9 mouse cellular contexts compared by ENCODE assay signal in genomic region chr15:103000501-103000901, GRCm38 (mm10). TPM values are rescaled to one million over a fixed set of nuclear protein-coding genes. Genes with fewer than 3 reads are reported as not detected.
DNase-seq lines count a peak whose midpoint lies in the region; ATAC-seq lines count a peak whose summit lies in the region.
"Had no signal": no experiment of that assay in that cellular context is flagged by ENCODE, and none has a peak within 500 bp of the region (broad histone marks: within the 10 kb centered on the region; RNA-seq: fewer than 3 reads in every experiment).

No protein-coding gene starts in this region.

- H3K4me1 ChIP-seq in forebrain, embryonic 13.5 days, result peaks cover 9% of the 10 kb centered on the region
- H3K4me1 ChIP-seq in forebrain, embryonic 14.5 days (ENCODE audit: control insufficient read depth, insufficient read depth, low read length), result peaks cover 7% of the 10 kb centered on the region; the same call in 1 of the 2 replicates
- peaks cover 7% of the 10 kb centered on the region; the same call in 1 of the 2 replicates for H3K4me1 ChIP-seq in liver, embryonic 11.5 days (replicated peaks; ENCODE audit: control insufficient read depth, insufficient read depth, low read length)
- peaks cover 4% of the 10 kb centered on the region for H3K4me1 ChIP-seq in intestine, embryonic 14.5 days (replicated peaks; ENCODE audit: control insufficient read depth, insufficient read depth, low read length)
- H3K4me1 ChIP-seq in neural tube, embryonic 13.5 days (replicated peaks), result peaks cover 90% of the 10 kb centered on the region

- no peak for ATAC-seq in forebrain, embryonic 13.5 days
- no peak for ATAC-seq in forebrain, embryonic 14.5 days
- no peak for ATAC-seq in liver, embryonic 11.5 days (replicated peaks; ENCODE audit: low FRiP score)
- no peak for ATAC-seq in intestine, embryonic 14.5 days (replicated peaks; ENCODE audit: low FRiP score, low TSS enrichment, low read depth)
- peak; percentile 8; the same call in 1 of the 2 replicates for ATAC-seq in neural tube, embryonic 13.5 days (ENCODE audit: low read depth)

- H3K4me3 ChIP-seq in forebrain, embryonic 13.5 days, result 0 out of 2 replicates have a peak overlapping the region, but pooled peaks have one; percentile 12
- H3K4me3 ChIP-seq in forebrain, embryonic 14.5 days (ENCODE audit: low read depth, low read length), result no peak overlapping the region
- no peak overlapping the region for H3K4me3 ChIP-seq in liver, embryonic 11.5 days (ENCODE audit: low read depth, low read length)
- peak overlapping the region; percentile 42 for H3K4me3 ChIP-seq in intestine, embryonic 14.5 days (ENCODE audit: low read depth, low read length)
- H3K4me3 ChIP-seq in neural tube, embryonic 13.5 days, result peak overlapping the region; percentile 78

- no peak overlapping the region for H3K4me2 ChIP-seq in forebrain, embryonic 13.5 days
- H3K4me2 ChIP-seq in forebrain, embryonic 14.5 days (ENCODE audit: low read length), result no peak overlapping the region
- peak overlapping the region; percentile 3; the same call in 1 of the 2 replicates for H3K4me2 ChIP-seq in liver, embryonic 11.5 days
- peak overlapping the region; percentile 64 for H3K4me2 ChIP-seq in intestine, embryonic 14.5 days (ENCODE audit: low read length)
- H3K4me2 ChIP-seq in neural tube, embryonic 13.5 days, result peak overlapping the region; percentile 91

- WGBS in forebrain, embryonic 13.5 days, result under 1% methylated on average over 24 of the region's 24 CpGs
- WGBS in forebrain, embryonic 14.5 days, result under 1% methylated on average over 24 of the region's 24 CpGs
- WGBS in liver, embryonic 11.5 days, result 5% methylated on average over 24 of the region's 24 CpGs
- WGBS in intestine, embryonic 14.5 days, result 4% methylated on average over 24 of the region's 24 CpGs
- WGBS in neural tube, embryonic 13.5 days, result 1% methylated on average over 24 of the region's 24 CpGs

- no peak overlapping the region for H3K27ac ChIP-seq in forebrain, embryonic 13.5 days
- H3K27ac ChIP-seq in forebrain, embryonic 14.5 days (ENCODE audit: low read depth, low read length), result no peak overlapping the region
- H3K27ac ChIP-seq in liver, embryonic 11.5 days (ENCODE audit: low read depth, low read length), result no peak overlapping the region
- peak overlapping the region; percentile 87 for H3K27ac ChIP-seq in intestine, embryonic 14.5 days (ENCODE audit: low read depth)
- H3K27ac ChIP-seq in neural tube, embryonic 13.5 days (replicated peaks), result peak overlapping the region; percentile 100
- H3K27ac ChIP-seq: macrophage had no signal

- no peak for DNase-seq in forebrain, embryonic 14.5 days (ENCODE audit: low spot score)
- DNase-seq in liver, embryonic 11.5 days (ENCODE audit: low spot score), result no peak
- DNase-seq in liver, result no peak
- no peak for DNase-seq in intestine, embryonic 14.5 days (ENCODE audit: low spot score)
- DNase-seq in right cerebral cortex, postnatal 10 days (ENCODE audit: low spot score in 2 of 2), result no peak
- no peak for DNase-seq in thymus, postnatal 25 days

- no peak overlapping the region for H3K9ac ChIP-seq in forebrain, embryonic 13.5 days
- H3K9ac ChIP-seq in forebrain, embryonic 14.5 days (ENCODE audit: low read length), result no peak overlapping the region
- H3K9ac ChIP-seq in liver, embryonic 11.5 days (ENCODE audit: low read depth, low read length), result no peak overlapping the region
- H3K9ac ChIP-seq in intestine, embryonic 14.5 days (ENCODE audit: low read length), result peak overlapping the region; percentile 68
- peak overlapping the region; percentile 99 for H3K9ac ChIP-seq in neural tube, embryonic 13.5 days

- no peaks in the 10 kb centered on the region for H3K9me3 ChIP-seq in forebrain, embryonic 13.5 days (replicated peaks)
- H3K9me3 ChIP-seq in forebrain, embryonic 14.5 days (replicated peaks; ENCODE audit: control insufficient read depth, low read length), result no peaks in the 10 kb centered on the region
- no peaks in the 10 kb centered on the region for H3K9me3 ChIP-seq in liver, embryonic 11.5 days (ENCODE audit: control insufficient read depth, low read length)
- H3K9me3 ChIP-seq in intestine, embryonic 14.5 days (ENCODE audit: control insufficient read depth, low read length), result no peaks in the 10 kb centered on the region
- H3K9me3 ChIP-seq in neural tube, embryonic 13.5 days, result no peaks in the 10 kb centered on the region

- H3K27me3 ChIP-seq in forebrain, embryonic 13.5 days, result peaks cover 100% of the 10 kb centered on the region
- peaks cover 100% of the 10 kb centered on the region for H3K27me3 ChIP-seq in forebrain, embryonic 14.5 days (replicated peaks; ENCODE audit: control insufficient read depth, insufficient read depth, low read length)
- H3K27me3 ChIP-seq in liver, embryonic 11.5 days (replicated peaks; ENCODE audit: control insufficient read depth, insufficient read depth, low read length), result peaks cover 99% of the 10 kb centered on the region
- peaks cover 100% of the 10 kb centered on the region for H3K27me3 ChIP-seq in intestine, embryonic 14.5 days (replicated peaks; ENCODE audit: control insufficient read depth, insufficient read depth, low read length)
- H3K27me3 ChIP-seq in neural tube, embryonic 13.5 days, result no peaks in the 10 kb centered on the region

- no peaks in the 10 kb centered on the region for H3K36me3 ChIP-seq in forebrain, embryonic 13.5 days (ENCODE audit: poor library complexity, severe bottlenecking)
- no peaks in the 10 kb centered on the region for H3K36me3 ChIP-seq in forebrain, embryonic 14.5 days (ENCODE audit: control insufficient read depth, insufficient read depth, low read length)
- no peaks in the 10 kb centered on the region for H3K36me3 ChIP-seq in liver, embryonic 11.5 days (ENCODE audit: control insufficient read depth, insufficient read depth, low read length)
- no peaks in the 10 kb centered on the region for H3K36me3 ChIP-seq in intestine, embryonic 14.5 days (ENCODE audit: control insufficient read depth, insufficient read depth, low read length)
- no peaks in the 10 kb centered on the region for H3K36me3 ChIP-seq in neural tube, embryonic 13.5 days

RNA-seq across cellular contexts. Expression of gene Hoxc6, which starts 2.4 kb away (rescaled TPM):
- not detected in 2 replicates for polyA plus RNA-seq in forebrain, embryonic 13.5 days (2015; fragmentation: Nextera tagmentation; extraction: Ambion mirVana)
- not detected in 2 replicates for polyA plus RNA-seq in forebrain, embryonic 14.5 days (2014; fragmentation: Nextera tagmentation; extraction: Ambion mirVana)
- 1.3 and 1.5 TPM in 2 replicates for polyA plus RNA-seq in liver, embryonic 11.5 days (2014; fragmentation: Nextera tagmentation; extraction: Ambion mirVana)
- 6.1 and 9.6 TPM in 2 replicates for polyA plus RNA-seq in intestine, embryonic 14.5 days (2014; fragmentation: Nextera tagmentation; extraction: Ambion mirVana)
- polyA plus RNA-seq in neural tube, embryonic 13.5 days (2015; fragmentation: Nextera tagmentation; extraction: Ambion mirVana), result 46.8 and 51.1 TPM in 2 replicates
- polyA plus RNA-seq: macrophage had no signal

RNA-seq across cellular contexts. Expression of gene Hoxc8, which starts 10.1 kb away (rescaled TPM):
- not detected in 2 replicates for polyA plus RNA-seq in forebrain, embryonic 13.5 days (2015; fragmentation: Nextera tagmentation; extraction: Ambion mirVana)
- polyA plus RNA-seq in forebrain, embryonic 14.5 days (2014; fragmentation: Nextera tagmentation; extraction: Ambion mirVana), result not detected in 2 replicates
- polyA plus RNA-seq in liver, embryonic 11.5 days (2014; fragmentation: Nextera tagmentation; extraction: Ambion mirVana), result 1.3 and 1.9 TPM in 2 replicates
- polyA plus RNA-seq in intestine, embryonic 14.5 days (2014; fragmentation: Nextera tagmentation; extraction: Ambion mirVana), result 9.5 and 11.9 TPM in 2 replicates
- polyA plus RNA-seq in neural tube, embryonic 13.5 days (2015; fragmentation: Nextera tagmentation; extraction: Ambion mirVana), result 75.8 and 85.5 TPM in 2 replicates
- polyA plus RNA-seq: macrophage had no signal

RNA-seq across cellular contexts. Expression of gene Hoxc4, which starts 18.2 kb away (rescaled TPM):
- not detected in 2 replicates for polyA plus RNA-seq in forebrain, embryonic 13.5 days (2015; fragmentation: Nextera tagmentation; extraction: Ambion mirVana)
- not detected in 2 replicates for polyA plus RNA-seq in forebrain, embryonic 14.5 days (2014; fragmentation: Nextera tagmentation; extraction: Ambion mirVana)
- 5.9 and 6.2 TPM in 2 replicates for polyA plus RNA-seq in liver, embryonic 11.5 days (2014; fragmentation: Nextera tagmentation; extraction: Ambion mirVana)
- 14.6 and 15.6 TPM in 2 replicates for polyA plus RNA-seq in intestine, embryonic 14.5 days (2014; fragmentation: Nextera tagmentation; extraction: Ambion mirVana)
- 40.2 and 49.9 TPM in 2 replicates for polyA plus RNA-seq in neural tube, embryonic 13.5 days (2015; fragmentation: Nextera tagmentation; extraction: Ambion mirVana)
- polyA plus RNA-seq: macrophage had no signal

RNA-seq across cellular contexts. Expression of gene Hoxc9, which starts 24.3 kb away (rescaled TPM):
- not detected in 2 replicates for polyA plus RNA-seq in forebrain, embryonic 13.5 days (2015; fragmentation: Nextera tagmentation; extraction: Ambion mirVana)
- polyA plus RNA-seq in forebrain, embryonic 14.5 days (2014; fragmentation: Nextera tagmentation; extraction: Ambion mirVana), result not detected in 2 replicates
- 0.22 and 0.49 TPM in 2 replicates for polyA plus RNA-seq in liver, embryonic 11.5 days (2014; fragmentation: Nextera tagmentation; extraction: Ambion mirVana)
- polyA plus RNA-seq in intestine, embryonic 14.5 days (2014; fragmentation: Nextera tagmentation; extraction: Ambion mirVana), result 1.7 and 1.9 TPM in 2 replicates
- 40.9 and 43.4 TPM in 2 replicates for polyA plus RNA-seq in neural tube, embryonic 13.5 days (2015; fragmentation: Nextera tagmentation; extraction: Ambion mirVana)
- polyA plus RNA-seq: macrophage had no signal

RNA-seq across cellular contexts. Expression of gene Hoxc5, which starts 33.3 kb away (rescaled TPM):
- not detected in 2 replicates for polyA plus RNA-seq in forebrain, embryonic 13.5 days (2015; fragmentation: Nextera tagmentation; extraction: Ambion mirVana)
- polyA plus RNA-seq in forebrain, embryonic 14.5 days (2014; fragmentation: Nextera tagmentation; extraction: Ambion mirVana), result not detected in 2 replicates
- polyA plus RNA-seq in liver, embryonic 11.5 days (2014; fragmentation: Nextera tagmentation; extraction: Ambion mirVana), result 4.1 and 5.3 TPM in 2 replicates
- polyA plus RNA-seq in intestine, embryonic 14.5 days (2014; fragmentation: Nextera tagmentation; extraction: Ambion mirVana), result 12.2 and 14.1 TPM in 2 replicates
- polyA plus RNA-seq in neural tube, embryonic 13.5 days (2015; fragmentation: Nextera tagmentation; extraction: Ambion mirVana), result 18.8 and 32.2 TPM in 2 replicates
- polyA plus RNA-seq: macrophage had no signal

Comparison
In these comparisons a context has a peak if more than half of its experiments do, and no peak if none do; other contexts are left out.
1. H3K4me3 ChIP-seq: peak in forebrain, embryonic 13.5 days (single experiment), intestine, embryonic 14.5 days (single experiment) and neural tube, embryonic 13.5 days (single experiment); none in forebrain, embryonic 14.5 days (single experiment) and liver, embryonic 11.5 days (single experiment).
2. H3K27ac ChIP-seq: peak in intestine, embryonic 14.5 days (single experiment) and neural tube, embryonic 13.5 days (single experiment); none in forebrain, embryonic 13.5 days (single experiment), forebrain, embryonic 14.5 days (single experiment) and liver, embryonic 11.5 days (single experiment).
3. H3K4me2 ChIP-seq: peak in liver, embryonic 11.5 days (single experiment), intestine, embryonic 14.5 days (single experiment) and neural tube, embryonic 13.5 days (single experiment); none in forebrain, embryonic 13.5 days (single experiment) and forebrain, embryonic 14.5 days (single experiment).
4. H3K9ac ChIP-seq: peak in intestine, embryonic 14.5 days (single experiment) and neural tube, embryonic 13.5 days (single experiment); none in forebrain, embryonic 13.5 days (single experiment), forebrain, embryonic 14.5 days (single experiment) and liver, embryonic 11.5 days (single experiment).